Mouse (Mus musculus) liver, embryonic 11.5 days (tissue): ENCODE measurements at regions not wholly inside any gene's neighbourhood (a gene's known extent, or its start where the extent isn't known, plus 50 kb on each side); places are given as distances from the start of the nearest gene placed in this dataset.
A peak's percentile ranks its signal among the peaks of the same experiment; 100 is the strongest.

Experiments used
- ATAC-seq: fragments of 200-750 bp; cut with Nextera tagmentation; replicated peaks from 2 replicates; pipeline ENCODE4 v1.8.0; 2017; ENCODE audit warnings: moderate number of reproducible peaks, mild to moderate bottlenecking, moderate TSS enrichment, moderate library complexity; ENCODE audit not compliant: low FRiP score
- DNase-seq: peaks from one replicate; pipeline ENCODE4 v3.0.0-alpha.2; 2017; ENCODE audit warnings: low spot score
- H3K27ac ChIP-seq: fragments of 300-500 bp; sonication (generic); 2 replicates; pipeline ENCODE4 v1.5.1; 2014; ENCODE audit warnings: mild to moderate bottlenecking, low read depth, low read length, control low read depth
- H3K27me3 ChIP-seq: fragments of 300-500 bp; sonication (generic); replicated peaks from 2 replicates; pipeline ENCODE4 v1.6.1; 2014; ENCODE audit warnings: low read length, mixed read lengths; ENCODE audit not compliant: control insufficient read depth, insufficient read depth
- H3K36me3 ChIP-seq: fragments of 300-500 bp; sonication (generic); 2 replicates; pipeline ENCODE4 v1.6.1; 2014; ENCODE audit warnings: mild to moderate bottlenecking, low read length, moderate library complexity, mixed read lengths; ENCODE audit not compliant: control insufficient read depth, insufficient read depth
- H3K4me1 ChIP-seq: fragments of 300-500 bp; sonication (generic); replicated peaks from 2 replicates; pipeline ENCODE4 v1.6.1; 2014; ENCODE audit warnings: low read length, mixed read lengths; ENCODE audit not compliant: control insufficient read depth, insufficient read depth
- H3K4me2 ChIP-seq: fragments of 300-500 bp; sonication (generic); 2 replicates; pipeline ENCODE4 v1.6.1; 2014; ENCODE audit warnings: mild to moderate bottlenecking, control low read depth, moderate library complexity
- H3K4me3 ChIP-seq: fragments of 300-500 bp; sonication (generic); 2 replicates; pipeline ENCODE4 v1.5.1; 2014; ENCODE audit warnings: low read depth, low read length, control low read depth
- H3K9ac ChIP-seq: fragments of 300-500 bp; sonication (generic); 2 replicates; pipeline ENCODE4 v1.6.1; 2014; ENCODE audit warnings: low read depth, low read length, control low read depth
- H3K9me3 ChIP-seq: fragments of 300-500 bp; sonication (generic); 2 replicates; pipeline ENCODE4 v1.6.1; 2016; ENCODE audit warnings: low read length, inconsistent platforms, mixed read lengths; ENCODE audit not compliant: control insufficient read depth
- WGBS: fragments of 180-500 bp; shearing (Covaris S2); extraction: QIAGEN DNeasy Blood & Tissue Kit; methylation state at CpG from one replicate; pipeline ENCODE4 v1.1.7; 2014; 5-methylcytosine and 5-hydroxymethylcytosine counted together

- H3K4me1 ChIP-seq: no peaks in the 10 kb centered on the region; the same call in 1 of the 2 replicates
- no peak overlapping the region for H3K4me3 ChIP-seq
- WGBS: 55% methylated on average over 7 of the region's 7 CpGs
- H3K27me3 ChIP-seq: no peaks in the 10 kb centered on the region
- no peaks in the 10 kb centered on the region for H3K36me3 ChIP-seq
- H3K9me3 ChIP-seq: no peaks in the 10 kb centered on the region
- ATAC-seq: no peak
- no peak overlapping the region for H3K9ac ChIP-seq
- no peak overlapping the region for H3K27ac ChIP-seq
- no peak overlapping the region for H3K4me2 ChIP-seq
- DNase-seq: no peak
Measured at GRCm38 (mm10) chr5:91198620-91199019, 59.2 kb downstream of the Areg start.

- H3K27me3 ChIP-seq: no peaks in the 10 kb centered on the region
- no peak overlapping the region for H3K9ac ChIP-seq
- DNase-seq: no peak
- no peaks in the 10 kb centered on the region for H3K36me3 ChIP-seq
- no peak overlapping the region for H3K4me2 ChIP-seq
- no peaks in the 10 kb centered on the region for H3K9me3 ChIP-seq
- no peaks in the 10 kb centered on the region; the same call in 1 of the 2 replicates for H3K4me1 ChIP-seq
- 12% methylated on average over 5 of the region's 5 CpGs for WGBS
- no peak overlapping the region for H3K4me3 ChIP-seq
- H3K27ac ChIP-seq: no peak overlapping the region
- ATAC-seq: peak; percentile 75
Measured at GRCm38 (mm10) chr5:91200448-91200847, 61.0 kb downstream of the Areg start.

- Histone ChIP-seq H3K4me1 (no peaks in the 10 kb centered on the region; the same call in 1 of the 2 replicates), H3K36me3 (no peaks in the 10 kb centered on the region), H3K4me2 (no peak overlapping the region), H3K4me3 (no peak overlapping the region), H3K9me3 (no peaks in the 10 kb centered on the region), H3K27ac (no peak overlapping the region), H3K27me3 (no peaks in the 10 kb centered on the region), H3K9ac (no peak overlapping the region)
- DNase-seq: no peak
- ATAC-seq: no peak
- WGBS: 82% methylated on average over 13 of the region's 13 CpGs
Measured at GRCm38 (mm10) chr5:91204225-91205005, 65.0 kb downstream of the Areg start.

- WGBS: 91% methylated on average over 3 of the region's 3 CpGs
- Histone ChIP-seq H3K9me3 (no peaks in the 10 kb centered on the region), H3K4me1 (no peaks in the 10 kb centered on the region; the same call in 1 of the 2 replicates), H3K36me3 (no peaks in the 10 kb centered on the region), H3K4me2 (no peak overlapping the region), H3K9ac (no peak overlapping the region), H3K27me3 (no peaks in the 10 kb centered on the region), H3K4me3 (no peak overlapping the region), H3K27ac (no peak overlapping the region)
- DNase-seq (no peak), ATAC-seq (no peak)
Measured at GRCm38 (mm10) chr5:91205350-91205880, 66.0 kb downstream of the Areg start.

- no peak overlapping the region for H3K4me3 ChIP-seq
- H3K9ac ChIP-seq: no peak overlapping the region
- H3K27ac ChIP-seq: no peak overlapping the region
- DNase-seq: no peak
- H3K4me1 ChIP-seq: no peaks in the 10 kb centered on the region
- H3K27me3 ChIP-seq: no peaks in the 10 kb centered on the region
- 73% methylated on average over 9 of the region's 9 CpGs for WGBS
- no peak overlapping the region for H3K4me2 ChIP-seq
- H3K9me3 ChIP-seq: no peaks in the 10 kb centered on the region
- no peaks in the 10 kb centered on the region for H3K36me3 ChIP-seq
- ATAC-seq: no peak
Measured at GRCm38 (mm10) chr5:91206569-91207490, 67.4 kb downstream of the Areg start.

GRCm38 (mm10) chr5:91220174-91220573 is 80.8 kb downstream of the Areg start:
- Histone ChIP-seq H3K4me1 (no peaks in the 10 kb centered on the region), H3K27me3 (no peaks in the 10 kb centered on the region), H3K9ac (no peak overlapping the region), H3K27ac (no peak overlapping the region), H3K9me3 (no peaks in the 10 kb centered on the region), H3K4me3 (no peak overlapping the region), H3K4me2 (no peak overlapping the region), H3K36me3 (no peaks in the 10 kb centered on the region)
- ATAC-seq: no peak
- no peak for DNase-seq
- 84% methylated on average over 4 of the region's 4 CpGs for WGBS

GRCm38 (mm10) chr5:91241656-91242055 is 102.3 kb downstream of the Areg start:
- no peaks in the 10 kb centered on the region for H3K27me3 ChIP-seq
- no peak overlapping the region for H3K27ac ChIP-seq
- DNase-seq: no peak
- no peaks in the 10 kb centered on the region for H3K4me1 ChIP-seq
- ATAC-seq: no peak
- H3K36me3 ChIP-seq: no peaks in the 10 kb centered on the region
- H3K4me2 ChIP-seq: no peak overlapping the region
- no peak overlapping the region for H3K4me3 ChIP-seq
- H3K9me3 ChIP-seq: no peaks in the 10 kb centered on the region
- H3K9ac ChIP-seq: no peak overlapping the region
- 67% methylated on average over 4 of the region's 4 CpGs for WGBS

- H3K4me3 ChIP-seq: no peak overlapping the region
- no peaks in the 10 kb centered on the region for H3K27me3 ChIP-seq
- DNase-seq (no peak), ATAC-seq (no peak)
- no peaks in the 10 kb centered on the region for H3K4me1 ChIP-seq
- H3K36me3 ChIP-seq: no peaks in the 10 kb centered on the region
- no peak overlapping the region for H3K27ac ChIP-seq
- H3K4me2 ChIP-seq: no peak overlapping the region
- WGBS: 94% methylated on average over 5 of the region's 5 CpGs
- H3K9me3 ChIP-seq: no peaks in the 10 kb centered on the region
- no peak overlapping the region for H3K9ac ChIP-seq
Measured at GRCm38 (mm10) chr5:91247444-91247843, 108.0 kb downstream of the Areg start.
